Mouse (Mus musculus): ENCODE results near the gene Tnfrsf9. TPM values are rescaled to one million over a fixed set of nuclear protein-coding genes. Genes with fewer than 3 reads are reported as not detected.
"Not testable (repeated sequence)": the region's sequence is repeated elsewhere in the genome, so short reads cannot be mapped to it uniquely, and the experiment has no call there.

The Tnfrsf9 gene
- 0.21 and 0.33 TPM in 2 replicates for polyA plus RNA-seq (2016; fragmentation: Nextera tagmentation; extraction: Ambion mirVana)

- no peaks in the 10 kb centered on the region for H3K36me3 ChIP-seq
- H3K27ac ChIP-seq (replicated peaks), result peak within 1 kb of the TSS; percentile 95
- H3K9me3 ChIP-seq (replicated peaks), result no peaks in the 10 kb centered on the region
- H3K4me3 ChIP-seq, result peak within 1 kb of the TSS; percentile 65
- H3K27me3 ChIP-seq (ENCODE audit: low read depth, poor library complexity, severe bottlenecking), result no peaks in the 10 kb centered on the region
- DNase-seq (ENCODE audit: low spot score), result peak; percentile 95
- 0% methylated on average over 48 of the region's 48 CpGs for WGBS
- H3K4me1 ChIP-seq, result peaks cover 30% of the 10 kb centered on the region
Observed at GRCm38 (mm10) chr4:150914290-150914733, at the start of gene Tnfrsf9, which contains the start of gene Park7. Tnfrsf9 (plus strand) TSS chr4:150914562. Park7 (minus strand) TSS chr4:150914437.

DNA sequence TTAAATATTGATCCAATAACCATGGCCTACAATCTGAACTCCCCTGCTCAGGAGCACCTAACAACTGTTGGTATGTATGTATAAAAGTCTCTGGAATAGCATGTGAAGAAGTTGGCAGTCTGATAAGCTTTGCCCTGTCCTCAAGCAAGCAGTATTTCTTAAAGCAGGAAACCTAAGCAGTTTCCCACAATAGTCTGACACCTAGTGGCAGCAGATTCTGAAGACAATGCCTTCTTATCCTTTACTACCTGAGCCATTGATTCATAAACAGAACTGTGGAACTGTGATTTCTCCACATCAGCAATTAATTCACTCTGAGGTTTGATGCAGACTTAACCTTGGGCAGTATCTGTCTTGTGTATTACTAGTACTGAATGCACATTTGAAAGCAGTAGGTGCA is 49.0 kb upstream of the Tnfrsf9 start:
- no peak overlapping the region for H3K4me3 ChIP-seq
- no peaks in the 10 kb centered on the region for H3K9me3 ChIP-seq (replicated peaks)
- H3K36me3 ChIP-seq, result peaks cover 35% of the 10 kb centered on the region
- peaks cover 11% of the 10 kb centered on the region; the same call in 1 of the 2 replicates for H3K4me1 ChIP-seq
- no peaks in the 10 kb centered on the region for H3K27me3 ChIP-seq (ENCODE audit: low read depth, poor library complexity, severe bottlenecking)
- DNase-seq (ENCODE audit: low spot score), result no peak
- H3K27ac ChIP-seq (replicated peaks), result no peak overlapping the region

DNA sequence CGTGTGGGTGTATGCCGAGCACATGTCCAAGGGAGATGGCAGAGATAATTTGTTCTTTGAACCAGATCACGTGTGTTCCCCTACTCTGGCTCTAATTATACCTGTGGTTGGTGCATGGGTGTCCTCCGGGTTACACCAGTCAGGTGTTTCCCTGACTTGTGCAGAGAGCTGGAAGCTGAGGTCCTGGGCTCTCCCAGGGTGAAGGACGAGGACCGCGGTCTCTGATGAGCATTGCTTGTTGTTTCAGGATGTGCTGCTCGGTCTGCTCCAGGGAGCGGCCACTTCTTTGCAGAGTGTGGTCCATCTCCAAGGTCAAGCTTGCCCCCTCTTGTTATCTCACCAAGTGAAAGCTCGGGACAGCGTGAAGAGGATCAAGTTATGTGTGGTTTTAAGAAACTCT is 48.3 kb upstream of the Tnfrsf9 start:
- 91% methylated on average over 11 of the region's 11 CpGs for WGBS
- no peak for DNase-seq (ENCODE audit: low spot score)

GRCm38 (mm10) chr4:150866494-150866893 is 47.9 kb upstream of the Tnfrsf9 start:
- H3K4me1 ChIP-seq, result peaks cover 13% of the 10 kb centered on the region
- peaks cover 35% of the 10 kb centered on the region for H3K36me3 ChIP-seq
- no peak overlapping the region for H3K27ac ChIP-seq (replicated peaks)
- no peak overlapping the region for H3K4me3 ChIP-seq
- DNase-seq (ENCODE audit: low spot score), result no peak
- WGBS, result 96% methylated on average over 8 of the region's 12 CpGs
- no peaks in the 10 kb centered on the region for H3K27me3 ChIP-seq (ENCODE audit: low read depth, poor library complexity, severe bottlenecking)
- no peaks in the 10 kb centered on the region for H3K9me3 ChIP-seq (replicated peaks)

More for the DNA sequence above, 48.3 kb upstream of the Tnfrsf9 start:
- H3K9me3 ChIP-seq (replicated peaks), result no peaks in the 10 kb centered on the region
- no peak overlapping the region for H3K27ac ChIP-seq (replicated peaks)
- peaks cover 35% of the 10 kb centered on the region for H3K36me3 ChIP-seq
- no peaks in the 10 kb centered on the region for H3K27me3 ChIP-seq (ENCODE audit: low read depth, poor library complexity, severe bottlenecking)
- H3K4me3 ChIP-seq, result no peak overlapping the region
- peaks cover 13% of the 10 kb centered on the region for H3K4me1 ChIP-seq

DNA sequence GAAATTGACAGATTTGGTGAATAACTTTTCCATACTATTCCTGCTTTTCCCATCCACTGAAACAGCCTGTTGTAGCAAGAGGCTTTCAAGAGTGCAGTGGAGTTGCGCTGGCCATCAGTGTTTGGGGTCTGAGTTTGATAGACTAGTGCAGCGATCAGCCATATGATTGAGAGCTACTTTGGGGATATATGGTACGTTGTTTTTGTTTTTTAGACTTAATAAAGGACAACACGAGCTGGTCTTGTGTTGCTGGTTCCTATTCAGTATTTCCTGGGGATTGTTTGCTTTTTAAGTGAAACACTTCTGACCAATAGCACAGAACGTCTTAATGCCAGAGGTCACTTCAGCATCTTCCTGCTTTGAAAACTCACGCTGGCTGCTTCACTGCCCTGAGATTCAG is 46.2 kb upstream of the Tnfrsf9 start:
- Histone ChIP-seq H3K9me3 (replicated peaks) (no peaks in the 10 kb centered on the region), H3K4me3 (no peak overlapping the region), H3K27me3 (ENCODE audit: low read depth, poor library complexity, severe bottlenecking) (no peaks in the 10 kb centered on the region), H3K4me1 (peaks cover 19% of the 10 kb centered on the region), H3K36me3 (peaks cover 35% of the 10 kb centered on the region), H3K27ac (replicated peaks) (no peak overlapping the region)
- no peak for DNase-seq (ENCODE audit: low spot score)
- 84% methylated on average over 6 of the region's 6 CpGs for WGBS

DNA sequence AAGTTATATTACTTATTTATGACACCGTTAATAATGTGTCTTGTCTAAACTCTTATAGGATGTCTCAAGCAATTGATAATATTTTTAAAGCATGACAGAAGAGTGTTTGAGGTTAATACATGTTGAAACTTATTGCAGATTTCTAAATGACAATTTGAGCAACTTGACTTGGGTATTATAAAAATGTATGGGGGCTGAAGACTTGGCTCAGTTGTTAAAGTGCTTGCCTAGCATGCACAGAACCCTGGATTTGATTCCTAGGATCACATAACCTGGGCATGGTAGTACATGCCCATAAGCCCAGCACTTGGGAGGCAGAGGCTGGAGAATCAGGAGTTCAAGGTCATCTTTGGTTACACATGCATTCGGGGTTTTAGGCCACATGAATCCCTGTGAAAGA is 45.5 kb upstream of the Tnfrsf9 start:
- Histone ChIP-seq H3K9me3 (replicated peaks) (no peaks in the 10 kb centered on the region), H3K4me3 (no peak overlapping the region), H3K36me3 (peaks cover 35% of the 10 kb centered on the region), H3K27me3 (ENCODE audit: low read depth, poor library complexity, severe bottlenecking) (no peaks in the 10 kb centered on the region), H3K4me1 (peaks cover 19% of the 10 kb centered on the region), H3K27ac (replicated peaks) (no peak overlapping the region)
- WGBS, result 84% methylated on average over 2 of the region's 2 CpGs
- DNase-seq (ENCODE audit: low spot score), result no peak

GRCm38 (mm10) chr4:150869276-150870197 is 44.8 kb upstream of the Tnfrsf9 start:
- Histone ChIP-seq H3K27me3 (ENCODE audit: low read depth, poor library complexity, severe bottlenecking) (no peaks in the 10 kb centered on the region), H3K36me3 (peaks cover 35% of the 10 kb centered on the region), H3K9me3 (replicated peaks) (no peaks in the 10 kb centered on the region), H3K4me3 (no peak overlapping the region), H3K4me1 (peaks cover 19% of the 10 kb centered on the region), H3K27ac (replicated peaks) (no peak overlapping the region)
- no peak for DNase-seq (ENCODE audit: low spot score)
- WGBS, result 84% methylated on average over 17 of the region's 17 CpGs

DNA sequence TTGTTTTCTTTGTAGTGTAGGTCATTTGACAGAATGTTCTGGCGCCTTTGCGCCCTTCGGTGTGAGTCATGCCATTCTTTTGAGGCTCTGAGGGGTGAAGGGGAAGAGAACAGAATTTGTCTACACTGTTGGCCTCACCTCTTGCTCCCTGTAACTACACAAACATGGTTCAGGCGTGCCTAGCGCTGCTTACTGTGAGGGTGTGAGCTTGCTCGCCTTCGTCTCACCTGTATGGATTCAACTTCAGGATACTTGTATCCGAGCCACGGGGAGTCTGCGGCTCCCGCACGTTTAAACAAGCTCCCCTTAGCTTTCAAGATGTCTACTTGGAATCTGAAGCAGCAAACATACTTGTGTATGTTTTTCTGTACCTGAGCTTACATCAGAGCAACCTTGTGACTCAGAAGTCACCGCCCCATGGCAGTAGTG is 43.4 kb upstream of the Tnfrsf9 start:
- no peaks in the 10 kb centered on the region for H3K9me3 ChIP-seq (replicated peaks)
- no peak overlapping the region for H3K4me3 ChIP-seq
- no peaks in the 10 kb centered on the region for H3K27me3 ChIP-seq (ENCODE audit: low read depth, poor library complexity, severe bottlenecking)
- peaks cover 20% of the 10 kb centered on the region for H3K4me1 ChIP-seq
- no peak for DNase-seq (ENCODE audit: low spot score)
- no peak overlapping the region for H3K27ac ChIP-seq (replicated peaks)
- WGBS, result 87% methylated on average over 13 of the region's 13 CpGs
- peaks cover 26% of the 10 kb centered on the region for H3K36me3 ChIP-seq

DNA sequence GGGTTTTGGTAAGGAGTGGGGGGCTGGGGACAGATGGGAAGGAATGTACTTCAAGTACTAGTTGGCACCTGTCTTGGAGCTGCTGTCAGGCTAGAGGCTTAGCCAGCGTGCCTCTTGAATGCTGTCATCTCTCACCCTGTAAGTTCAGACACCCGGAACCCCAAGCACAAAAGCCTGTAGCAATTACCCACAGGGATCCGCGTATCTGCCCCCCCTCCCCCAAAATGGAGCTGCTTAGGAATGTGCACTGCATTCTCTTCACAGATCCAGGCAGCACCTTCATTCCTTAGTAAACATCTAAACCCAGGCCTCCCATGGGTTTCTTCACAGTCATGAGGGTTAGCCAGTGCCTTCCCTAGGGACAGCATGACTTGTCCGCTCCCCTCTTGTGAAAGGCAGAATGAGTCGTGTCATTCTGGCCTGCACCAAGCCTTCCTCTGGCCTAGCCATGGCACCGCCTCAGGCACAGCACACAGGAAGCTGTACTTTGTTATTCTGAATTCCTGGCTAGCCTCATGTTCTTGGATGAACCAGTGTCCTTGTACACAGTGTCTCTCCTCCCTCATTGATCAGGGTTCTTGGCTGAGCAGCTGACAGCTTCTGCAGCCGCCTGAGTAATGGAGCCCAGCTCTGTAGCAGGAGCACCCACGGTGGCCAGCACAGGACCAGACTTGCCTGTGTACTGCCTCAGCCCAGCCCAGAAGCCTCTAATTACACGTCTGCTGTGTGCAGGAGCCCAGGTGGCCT is 42.8 kb upstream of the Tnfrsf9 start:
- DNase-seq (ENCODE audit: low spot score), result no peak
- Histone ChIP-seq H3K27me3 (ENCODE audit: low read depth, poor library complexity, severe bottlenecking) (no peaks in the 10 kb centered on the region), H3K4me3 (no peak overlapping the region), H3K9me3 (replicated peaks) (no peaks in the 10 kb centered on the region), H3K27ac (replicated peaks) (peak overlapping the region; percentile 56), H3K36me3 (peaks cover 20% of the 10 kb centered on the region), H3K4me1 (peaks cover 24% of the 10 kb centered on the region)
- WGBS, result 42% methylated on average over 10 of the region's 10 CpGs

- Histone ChIP-seq H3K9me3 (replicated peaks) (no peaks in the 10 kb centered on the region), H3K4me1 (peaks cover 24% of the 10 kb centered on the region), H3K4me3 (no peak overlapping the region), H3K36me3 (peaks cover 14% of the 10 kb centered on the region), H3K27ac (replicated peaks) (peak overlapping the region; percentile 56), H3K27me3 (ENCODE audit: low read depth, poor library complexity, severe bottlenecking) (no peaks in the 10 kb centered on the region)
- DNase-seq (ENCODE audit: low spot score), result no peak
- WGBS, result 60% methylated on average over 9 of the region's 9 CpGs
Observed at GRCm38 (mm10) chr4:150872139-150872651, 42.2 kb upstream of the Tnfrsf9 start.

GRCm38 (mm10) chr4:150872681-150873080 is 41.7 kb upstream of the Tnfrsf9 start:
- Histone ChIP-seq H3K4me3 (no peak overlapping the region), H3K27ac (replicated peaks) (no peak overlapping the region), H3K36me3 (peaks cover 9% of the 10 kb centered on the region), H3K9me3 (replicated peaks) (no peaks in the 10 kb centered on the region), H3K4me1 (peaks cover 24% of the 10 kb centered on the region), H3K27me3 (ENCODE audit: low read depth, poor library complexity, severe bottlenecking) (no peaks in the 10 kb centered on the region)
- 86% methylated on average over 8 of the region's 8 CpGs for WGBS
- DNase-seq (ENCODE audit: low spot score), result no peak

GRCm38 (mm10) chr4:150874416-150874815 is 39.9 kb upstream of the Tnfrsf9 start:
- Histone ChIP-seq H3K9me3 (replicated peaks) (peaks cover 15% of the 10 kb centered on the region), H3K4me1 (peaks cover 24% of the 10 kb centered on the region)
- not testable (repeated sequence) for DNase-seq (ENCODE audit: low spot score); H3K4me3 ChIP-seq; H3K27me3 ChIP-seq (ENCODE audit: low read depth, poor library complexity, severe bottlenecking); H3K36me3 ChIP-seq; H3K27ac ChIP-seq (replicated peaks)
- 75% methylated on average over 4 of the region's 4 CpGs for WGBS

Data from midbrain, embryonic 10.5 days (tissue).